Mouse (Mus musculus) regulatory T cell (primary cell): ENCODE measurements around the gene Acsf3.

Experiments
- in situ Hi-C: fragments of 300-600 bp; cut with MboI, MseI; formaldehyde crosslinking; loops from one replicate; pipeline ENCODE4 v1.15.1; 2025; ENCODE audit warnings: high pct_unique_total_duplicates

Acsf3 gene

GRCm38 (mm10) chr8:122810376-122810775 is 35.1 kb downstream of the Acsf3 start:
- in situ Hi-C loops: no loop called here

- in situ Hi-C loops: no loop called here
Measured at GRCm38 (mm10) chr8:122811870-122812494, 36.7 kb downstream of the Acsf3 start.

GRCm38 (mm10) chr8:122812610-122813250 is 37.4 kb downstream of the Acsf3 start:
- in situ Hi-C loops: no loop called here

GRCm38 (mm10) chr8:122814608-122815007 is 39.3 kb downstream of the Acsf3 start:
- in situ Hi-C loops: loop anchor here (5.0 kb wide), 1 partner anchor 307 kb away; no protein-coding TSS in a partner anchor

- in situ Hi-C loops: loop anchor here (5.0 kb wide), 1 partner anchor 310 kb away; no protein-coding TSS in a partner anchor
Measured at GRCm38 (mm10) chr8:122816965-122817364, 41.7 kb downstream of the Acsf3 start.

GRCm38 (mm10) chr8:122817724-122818496 is 42.6 kb downstream of the Acsf3 start:
- in situ Hi-C loops: loop anchor here (5.0 kb wide), 1 partner anchor 311 kb away; no protein-coding TSS in a partner anchor

- in situ Hi-C loops: loop anchor here (5.0 kb wide), 1 partner anchor 312 kb away; no protein-coding TSS in a partner anchor
Measured at GRCm38 (mm10) chr8:122819776-122820175, 44.5 kb downstream of the Acsf3 start.

- in situ Hi-C loops: no loop called here
Measured at GRCm38 (mm10) chr8:122824571-122824970, 49.3 kb downstream of the Acsf3 start.

- in situ Hi-C loops: loop anchor here (5.0 kb wide), 1 partner anchor 148 kb away; no protein-coding TSS in a partner anchor
Measured at GRCm38 (mm10) chr8:122824986-122825385, 49.7 kb downstream of the Acsf3 start.

GRCm38 (mm10) chr8:122825408-122825807 is 50.1 kb downstream of the Acsf3 start:
- in situ Hi-C loops: loop anchor here (5.0 kb wide), 1 partner anchor 148 kb away; no protein-coding TSS in a partner anchor

- in situ Hi-C loops: loop anchor here (5.0 kb wide), 1 partner anchor 152 kb away; no protein-coding TSS in a partner anchor
Measured at GRCm38 (mm10) chr8:122829396-122829795, 54.1 kb downstream of the Acsf3 start.

GRCm38 (mm10) chr8:122830349-122831061 is 55.2 kb downstream of the Acsf3 start:
- in situ Hi-C loops: no loop called here

GRCm38 (mm10) chr8:122834416-122834815 is 59.1 kb downstream of the Acsf3 start:
- in situ Hi-C loops: no loop called here

GRCm38 (mm10) chr8:122834971-122835370 is 59.7 kb downstream of the Acsf3 start:
- in situ Hi-C loops: no loop called here

GRCm38 (mm10) chr8:122836199-122836598 is 60.9 kb downstream of the Acsf3 start:
- in situ Hi-C loops: no loop called here

- in situ Hi-C loops: no loop called here
Measured at GRCm38 (mm10) chr8:122836696-122837095, 61.4 kb downstream of the Acsf3 start.

GRCm38 (mm10) chr8:122844161-122844560 is 68.9 kb downstream of the Acsf3 start:
- in situ Hi-C loops: no loop called here

GRCm38 (mm10) chr8:122845662-122846061 is 70.4 kb downstream of the Acsf3 start:
- in situ Hi-C loops: no loop called here

GRCm38 (mm10) chr8:122847829-122848561 is 72.7 kb downstream of the Acsf3 start, which contains the start of gene Cdh15:
Cdh15 (plus strand) TSS chr8:122847966.
- in situ Hi-C loops: no loop called here

- in situ Hi-C loops: no loop called here
Measured at GRCm38 (mm10) chr8:122849152-122849910, 74.0 kb downstream of the Acsf3 start.
